Mouse (Mus musculus): ENCODE results near the gene Actr5. TPM values are rescaled to one million over a fixed set of nuclear protein-coding genes. Genes with fewer than 3 reads are reported as not detected.

Actr5 gene
- polyA plus RNA-seq, 1 experiment from 2014 or later: 14.1 TPM

DNA sequence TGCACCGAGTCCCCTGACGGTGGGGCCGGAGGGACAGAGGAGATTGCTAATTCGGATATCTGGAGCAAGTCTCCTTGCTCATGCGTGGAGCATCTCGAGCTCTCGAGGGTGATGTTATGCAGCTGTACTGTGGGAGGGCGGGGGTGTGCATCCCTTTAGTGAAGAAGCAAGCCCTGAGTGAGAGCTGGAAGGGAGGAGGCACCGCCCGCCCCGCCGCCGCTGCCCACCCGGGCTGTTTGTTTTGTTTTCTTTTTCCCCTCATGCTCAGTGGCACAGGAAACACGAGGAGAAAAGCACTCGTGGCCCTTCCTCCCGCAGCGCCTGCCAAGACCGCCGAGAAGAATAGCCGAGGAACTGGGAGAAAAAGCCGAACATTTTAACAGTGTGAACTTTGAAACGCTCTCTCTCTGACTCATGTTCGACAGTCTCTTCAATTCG, 63.1 kb downstream of the Actr5 start:
- H3K27me3 ChIP-seq (ENCODE audit: low read depth, poor library complexity, severe bottlenecking): no peaks in the 10 kb centered on the region

More for the DNA sequence above, 63.1 kb downstream of the Actr5 start:
- Histone ChIP-seq H3K4me1 (peaks cover 29% of the 10 kb centered on the region), H3K27ac (replicated peaks) (0 out of 2 replicates have a peak overlapping the region, but pooled peaks have one; percentile 34), H3K36me3 (no peaks in the 10 kb centered on the region), H3K4me3 (no peak overlapping the region), H3K9me3 (replicated peaks) (no peaks in the 10 kb centered on the region)
- WGBS: 63% methylated on average over 25 of the region's 25 CpGs
- no peak for DNase-seq (ENCODE audit: low spot score)

MicroRNA genes within 50 kb of the gene (microRNA counts, 519-probe panel; counts per million panel counts)
- microRNA mmu-miR-3474: not detected

Small RNA genes within 50 kb of the gene (microRNA-seq; reads per million reads assigned to microRNA genes)
- 2.7 reads per million for gene Mir3474

Other genes starting within 250 kb of the Actr5 start
- 36.4 and 55.1 TPM in 2 replicates for gene Snhg11, start 249.2 kb upstream of the Actr5 start, polyA plus RNA-seq (2016; fragmentation: Nextera tagmentation; extraction: Ambion mirVana)
- gene Ralgapb, start 215.0 kb upstream of the Actr5 start, polyA plus RNA-seq (2016; fragmentation: Nextera tagmentation; extraction: Ambion mirVana): 11.0 and 11.6 TPM in 2 replicates
- not detected in 2 replicates for gene Adig, start 122.3 kb upstream of the Actr5 start, polyA plus RNA-seq (2016; fragmentation: Nextera tagmentation; extraction: Ambion mirVana)
- gene Arhgap40, start 112.1 kb upstream of the Actr5 start, polyA plus RNA-seq (2016; fragmentation: Nextera tagmentation; extraction: Ambion mirVana): 0.21 and 0.35 TPM in 2 replicates
- 0.25 and 0.68 TPM in 2 replicates for gene Slc32a1, start 14.1 kb upstream of the Actr5 start, polyA plus RNA-seq (2016; fragmentation: Nextera tagmentation; extraction: Ambion mirVana)
- 3.6 and 3.7 TPM in 2 replicates for gene Ppp1r16b, start 40.5 kb downstream of the Actr5 start, polyA plus RNA-seq (2016; fragmentation: Nextera tagmentation; extraction: Ambion mirVana)
- gene Fam83d, start 143.2 kb downstream of the Actr5 start, polyA plus RNA-seq (2016; fragmentation: Nextera tagmentation; extraction: Ambion mirVana): 54.4 and 55.8 TPM in 2 replicates
- gene Dhx35, start 169.9 kb downstream of the Actr5 start, polyA plus RNA-seq (2016; fragmentation: Nextera tagmentation; extraction: Ambion mirVana): 17.7 and 19.6 TPM in 2 replicates

Data from midbrain, embryonic 10.5 days (tissue).